12 mouse cellular contexts compared by ENCODE assay signal in genomic region chr12:8358344-8358966, GRCm38 (mm10). TPM values are rescaled to one million over a fixed set of nuclear protein-coding genes. Genes with fewer than 3 reads are reported as not detected.
A peak's percentile ranks its signal among the peaks of the same experiment; 100 is the strongest.
DNase-seq lines count a peak whose midpoint lies in the region; ATAC-seq and TF ChIP-seq lines count a peak whose summit lies in the region.
"Had no signal": no experiment of that assay in that cellular context is flagged by ENCODE, and none has a peak within 500 bp of the region (broad histone marks: within the 10 kb centered on the region; RNA-seq: fewer than 3 reads in every experiment).

No protein-coding gene starts in this region.

- no peak; the same call in 1 of the 2 replicates for ATAC-seq in kidney, embryonic 15.5 days (replicated peaks; ENCODE audit: low FRiP score)
- ATAC-seq in limb, embryonic 15.5 days (ENCODE audit: insufficient number of reproducible peaks, low FRiP score, low TSS enrichment, low read depth) = no peak
- ATAC-seq in granulocyte monocyte progenitor cell, adult 5-6 weeks (replicated peaks; ENCODE audit: poor library complexity, severe bottlenecking) = no peak
- ATAC-seq: liver, embryonic 12.5 days; Patski had no signal

- no peak for TF ChIP-seq POLR2A in cortical plate, adult 2 months (IDR thresholded peaks at IDR 0.05; ENCODE audit: extremely low read depth, insufficient read depth, low read length)

- H3K4me2 ChIP-seq in kidney, embryonic 15.5 days = no peak overlapping the region
- no peak overlapping the region for H3K4me2 ChIP-seq in limb, embryonic 15.5 days
- H3K4me2 ChIP-seq: liver, embryonic 12.5 days had no signal

- H3K9me3 ChIP-seq in kidney, embryonic 15.5 days (replicated peaks) = no peaks in the 10 kb centered on the region
- no peaks in the 10 kb centered on the region for H3K9me3 ChIP-seq in limb, embryonic 15.5 days

- peak; percentile 84 to 94 for DNase-seq in adrenal gland, adult (ENCODE audit: inconsistent age in 2 of 2, low spot score in 1 of 2)
- no peak for DNase-seq in adrenal gland, postnatal 4 days (ENCODE audit: low spot score in 2 of 2)
- DNase-seq in kidney, adult 18-20 months = no peak
- no peak for DNase-seq in frontal cortex, postnatal 10 days (ENCODE audit: low spot score in 2 of 2)
- DNase-seq: right cerebral cortex, postnatal 4 days had no signal

- no peak for TF ChIP-seq CTCF in cortical plate, adult 2 months (IDR thresholded peaks at IDR 0.05; ENCODE audit: extremely low read depth, insufficient read depth, low read length)

- 72% methylated on average over 5 of the region's 5 CpGs for WGBS in kidney, embryonic 15.5 days
- WGBS in limb, embryonic 15.5 days = 74% methylated on average over 5 of the region's 5 CpGs

- H3K9ac ChIP-seq in kidney, embryonic 15.5 days = no peak overlapping the region
- no peak overlapping the region for H3K9ac ChIP-seq in limb, embryonic 15.5 days
- H3K9ac ChIP-seq: liver, embryonic 12.5 days had no signal

- H3K27me3 ChIP-seq in kidney, embryonic 15.5 days = no peaks in the 10 kb centered on the region
- no peaks in the 10 kb centered on the region for H3K27me3 ChIP-seq in limb, embryonic 15.5 days
- H3K27me3 ChIP-seq: liver, embryonic 12.5 days; Patski had no signal

- H3K27ac ChIP-seq in kidney, embryonic 15.5 days = peak overlapping the region; percentile 86
- H3K27ac ChIP-seq in cortical plate, adult 2 months (ENCODE audit: insufficient read depth, low read length) = 0 out of 2 replicates have a peak overlapping the region, but pooled peaks have one; percentile 1
- peak overlapping the region; percentile 43; the same call in 1 of the 2 replicates for H3K27ac ChIP-seq in limb, embryonic 15.5 days

- H3K36me3 ChIP-seq in kidney, embryonic 15.5 days = no peaks in the 10 kb centered on the region
- H3K36me3 ChIP-seq in limb, embryonic 15.5 days = no peaks in the 10 kb centered on the region
- H3K36me3 ChIP-seq: liver, embryonic 12.5 days had no signal

- peaks cover 16% of the 10 kb centered on the region for H3K4me1 ChIP-seq in kidney, embryonic 15.5 days
- no peaks in the 10 kb centered on the region for H3K4me1 ChIP-seq in cortical plate, adult 2 months (ENCODE audit: control insufficient read depth, insufficient read depth, low read length)
- peaks cover 18% of the 10 kb centered on the region for H3K4me1 ChIP-seq in limb, embryonic 15.5 days

- no peak overlapping the region for H3K4me3 ChIP-seq in kidney, embryonic 15.5 days (replicated peaks)
- no peak overlapping the region for H3K4me3 ChIP-seq in cortical plate, adult 2 months (ENCODE audit: insufficient read depth, low read length)
- no peak overlapping the region for H3K4me3 ChIP-seq in limb, embryonic 15.5 days
- H3K4me3 ChIP-seq: liver, embryonic 12.5 days had no signal

RNA-seq across cellular contexts. Expression of gene Hs1bp3, which starts 45.2 kb away (rescaled TPM):
- total RNA-seq in adrenal gland, postnatal 4 days (2021) = 10 to 100 TPM; 17.0 to 18.5 TPM
- polyA plus RNA-seq in kidney, embryonic 15.5 days (2015; fragmentation: Nextera tagmentation; extraction: Ambion mirVana) = 14.2 and 16.5 TPM in 2 replicates
- polyA plus RNA-seq in cortical plate, adult 2 months (2012; rRNA removed) = 15.4 and 15.7 TPM in 2 replicates
- polyA plus RNA-seq in limb, embryonic 15.5 days (2015; fragmentation: Nextera tagmentation; extraction: Ambion mirVana) = 16.8 and 17.0 TPM in 2 replicates
- total RNA-seq in granulocyte monocyte progenitor cell, adult 5-6 weeks (2014; fragmentation: Nextera tagmentation) = 5.4 and 19.9 TPM in 2 replicates
- total RNA-seq in granulocyte monocyte progenitor cell, adult 5-6 weeks (2017) = 5.8 and 11.2 TPM in 2 replicates

RNA-seq across cellular contexts. Expression of gene Gdf7, which starts 56.7 kb away (rescaled TPM):
- total RNA-seq in adrenal gland, postnatal 4 days (2021) = under 1 TPM in 1 of 2 experiments, not detected in 1; 0.20 TPM
- 1.1 and 1.2 TPM in 2 replicates for polyA plus RNA-seq in kidney, embryonic 15.5 days (2015; fragmentation: Nextera tagmentation; extraction: Ambion mirVana)
- 0.06 and 0.23 TPM in 2 replicates for polyA plus RNA-seq in cortical plate, adult 2 months (2012; rRNA removed)
- 0.20 and 0.27 TPM in 2 replicates for polyA plus RNA-seq in limb, embryonic 15.5 days (2015; fragmentation: Nextera tagmentation; extraction: Ambion mirVana)
- not detected in 2 replicates for total RNA-seq in granulocyte monocyte progenitor cell, adult 5-6 weeks (2014; fragmentation: Nextera tagmentation)
- not detected in 2 replicates for total RNA-seq in granulocyte monocyte progenitor cell, adult 5-6 weeks (2017)
- total RNA-seq: monocyte, adult 5-6 weeks had no signal
- polyA plus RNA-seq: liver, embryonic 12.5 days; Patski had no signal

Comparison
In these comparisons a context has a peak if more than half of its experiments do, and no peak if none do; other contexts are left out.
1. DNase-seq: peak in adrenal gland, adult (2 of 2); none in adrenal gland, postnatal 4 days (0 of 2), kidney, adult 18-20 months (single experiment) and frontal cortex, postnatal 10 days (0 of 2).
2. H3K27ac ChIP-seq: peak in every context shown above with its lines; median percentile 86 in kidney, embryonic 15.5 days; 43 in limb, embryonic 15.5 days; 1 in cortical plate, adult 2 months.